Mouse (Mus musculus) testis, adult 2 months (tissue): ENCODE results near the gene Trio.

ENCODE experiments used
- CTCF ChIP-seq: fragments of 200-500 bp; IDR thresholded peaks from 2 replicates; pipeline ENCODE4 v1.5.1; 2012; ENCODE audit warnings: low read depth, mild to moderate bottlenecking, inconsistent platforms, low read length, moderate library complexity; ENCODE audit not compliant: control insufficient read depth, insufficient read depth, insufficient replicate concordance
- POLR2A ChIP-seq: fragments of 200-500 bp; IDR thresholded peaks from 2 replicates; pipeline ENCODE4 v1.6.1; 2012; ENCODE audit warnings: low read depth, mild to moderate bottlenecking, inconsistent platforms, low read length, moderate library complexity; ENCODE audit not compliant: control insufficient read depth

GRCm38 (mm10) chr15:27976366-27976765 is 49.3 kb downstream of the Trio start:
- TF ChIP-seq POLR2A (no peak), CTCF (no peak)
